ENCODE assay signal across 8 mouse cellular contexts in the genomic region with DNA sequence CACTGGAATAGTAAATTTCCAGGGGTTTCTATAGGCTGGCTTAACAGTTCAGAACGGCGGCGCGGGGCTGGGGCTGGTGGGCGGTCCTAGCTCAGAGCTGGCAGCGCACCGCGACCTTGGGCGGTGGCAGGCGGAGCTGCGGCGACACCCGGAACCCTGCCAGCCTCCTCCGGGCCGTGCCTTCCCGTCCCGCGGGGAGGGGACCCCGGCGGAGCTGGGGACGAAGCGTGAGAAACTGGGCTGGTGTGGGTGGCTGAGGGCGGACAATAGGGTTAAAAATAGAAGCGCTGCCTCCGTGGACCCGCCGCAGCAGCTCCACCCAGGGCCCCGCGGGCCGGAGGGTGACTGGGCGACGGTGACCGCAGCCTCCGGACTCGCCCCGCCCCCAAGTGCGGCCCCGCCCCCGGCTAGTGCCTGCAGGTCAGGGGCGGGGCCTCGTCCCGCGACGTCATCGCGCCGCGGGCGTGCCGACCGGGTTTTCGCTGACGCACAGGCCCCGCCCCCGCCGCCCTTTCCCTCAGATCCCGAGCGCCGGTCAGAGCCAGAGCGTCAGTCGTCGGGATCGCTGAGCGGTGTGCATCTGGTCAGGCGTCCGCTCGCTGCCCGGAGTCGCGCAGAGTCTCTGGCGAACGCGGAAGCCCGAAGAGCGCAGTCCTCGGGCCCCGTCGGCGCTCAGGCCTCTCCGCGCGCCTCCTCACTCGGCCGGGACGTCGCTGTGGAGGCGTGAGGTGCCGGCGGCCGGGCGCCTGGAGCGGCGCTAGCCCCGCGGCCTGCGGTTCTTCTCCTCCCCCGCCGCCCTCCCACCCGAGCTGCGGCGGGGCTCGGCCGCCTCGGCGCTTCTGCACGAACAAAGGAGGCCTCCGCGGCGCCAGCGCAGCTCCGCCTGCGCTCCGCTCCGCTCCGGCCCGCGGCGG. TPM values are rescaled to one million over a fixed set of nuclear protein-coding genes. Genes with fewer than 3 reads are reported as not detected.
A peak's percentile ranks its signal among the peaks of the same experiment; 100 is the strongest.
DNase-seq lines count a peak whose midpoint lies in the region; ATAC-seq lines count a peak whose summit lies in the region.

A gene (plus strand): TSS at position 538 of the 914 bp plus-strand sequence.

- peak within 1 kb of the TSS; percentile 100 for H3K27ac ChIP-seq in hindbrain, embryonic 13.5 days

- H3K9me3 ChIP-seq in hindbrain, embryonic 13.5 days, result no peaks in the 10 kb centered on the region

- peaks cover 20% of the 10 kb centered on the region for H3K4me1 ChIP-seq in hindbrain, embryonic 13.5 days (replicated peaks)

- peak within 1 kb of the TSS; percentile 100 for H3K9ac ChIP-seq in hindbrain, embryonic 13.5 days

- peak within 1 kb of the TSS; percentile 87 for H3K4me2 ChIP-seq in hindbrain, embryonic 13.5 days

- peak within 1 kb of the TSS; percentile 96 for H3K4me3 ChIP-seq in hindbrain, embryonic 13.5 days

- no peaks in the 10 kb centered on the region for H3K27me3 ChIP-seq in hindbrain, embryonic 13.5 days

- WGBS in hindbrain, embryonic 13.5 days, result under 1% methylated on average over 75 of the region's 118 CpGs

- ATAC-seq in hindbrain, embryonic 13.5 days (ENCODE audit: low FRiP score), result peak; percentile 96

- peaks cover 3% of the 10 kb centered on the region for H3K36me3 ChIP-seq in hindbrain, embryonic 13.5 days

- peak; percentile 100 for DNase-seq in NIH3T3 (ENCODE audit: low read depth)
- peak; percentile 100 for DNase-seq in cerebellum, postnatal 10 days
- peak; percentile 93 to 98 for DNase-seq in frontal cortex, postnatal 14 days (ENCODE audit: low spot score in 2 of 2)
- peak; percentile 96 to 97 for DNase-seq in layer of hippocampus, postnatal 25 days (ENCODE audit: extremely low spot score in 1 of 2, low spot score in 1 of 2)
- peak; percentile 98 for DNase-seq in lung, postnatal 25 days (ENCODE audit: low spot score)
- DNase-seq in retina, embryonic 14.5 days (ENCODE audit: low spot score), result peak; percentile 98
- DNase-seq in thymus, postnatal 4 days, result peak; percentile 100

RNA-seq across cellular contexts. Expression of the gene that starts here (rescaled TPM):
- polyA plus RNA-seq in hindbrain, embryonic 13.5 days (2015; fragmentation: Nextera tagmentation; extraction: Ambion mirVana), result 160 and 165 TPM in 2 replicates
- total RNA-seq in layer of hippocampus, postnatal 25 days (2021), result 100 to 1,000 TPM; 150 to 156 TPM

Comparison
In these comparisons a context has a peak if more than half of its experiments do, and no peak if none do; other contexts are left out.
1. Peak in every context shown above with its lines: DNase-seq, ATAC-seq, H3K4me3 ChIP-seq and H3K27ac ChIP-seq.